Mouse (Mus musculus): ENCODE results near the gene S100a6.
A peak's percentile ranks its signal among the peaks of the same experiment; 100 is the strongest.

GRCm38 (mm10) chr3:90585595-90585994 lies 27.1 kb upstream of the S100a6 start:
- peak; percentile 95 for TF ChIP-seq CTCF (IDR thresholded peaks at IDR 0.05; ENCODE audit: low read depth)
- peak; percentile 62 for TF ChIP-seq EP300 (optimal IDR thresholded peaks at IDR 0.05)

Measured in stomach, postnatal 0 days (tissue).